Mouse (Mus musculus) forebrain, embryonic 14.5 days (tissue): ENCODE data around the gene Vegfa. TPM values are rescaled to one million over a fixed set of nuclear protein-coding genes. Genes with fewer than 3 reads are reported as not detected.

Source experiments
- ATAC-seq: fragments of 200-750 bp; cut with Nextera tagmentation; 2 replicates; pipeline ENCODE4 v1.8.0; 2017; ENCODE audit warnings: mild to moderate bottlenecking, moderate library complexity
- DNase-seq: peaks from one replicate; pipeline ENCODE4 v3.0.0-alpha.2; 2015; ENCODE audit warnings: low spot score
- H3K27ac ChIP-seq: fragments of 300-500 bp; sonication (generic); 2 replicates; pipeline ENCODE4 v1.5.1; 2014; ENCODE audit warnings: low read depth, mild to moderate bottlenecking, control low read depth, low read length, moderate library complexity
- H3K27me3 ChIP-seq: fragments of 300-500 bp; sonication (generic); replicated peaks from 2 replicates; pipeline ENCODE4 v1.6.1; 2014; ENCODE audit warnings: low read length, control low read depth, mixed read lengths; ENCODE audit not compliant: control insufficient read depth, insufficient read depth
- H3K36me3 ChIP-seq: fragments of 300-500 bp; sonication (generic); 2 replicates; pipeline ENCODE4 v1.6.1; 2014; ENCODE audit warnings: low read length, control low read depth; ENCODE audit not compliant: control insufficient read depth, insufficient read depth
- H3K4me1 ChIP-seq: fragments of 300-500 bp; sonication (generic); 2 replicates; pipeline ENCODE4 v1.6.1; 2014; ENCODE audit warnings: antibody characterized with exemption, low read length, control low read depth; ENCODE audit not compliant: control insufficient read depth, insufficient read depth
- H3K4me2 ChIP-seq: fragments of 300-500 bp; sonication (generic); 2 replicates; pipeline ENCODE4 v1.6.1; 2014; ENCODE audit warnings: mild to moderate bottlenecking, control low read depth, low read length
- H3K4me3 ChIP-seq: fragments of 300-500 bp; sonication (generic); 2 replicates; pipeline ENCODE4 v1.5.1; 2014; ENCODE audit warnings: low read depth, low read length, control low read depth
- H3K9ac ChIP-seq: fragments of 300-500 bp; sonication (generic); 2 replicates; pipeline ENCODE4 v1.6.1; 2014; ENCODE audit warnings: mild to moderate bottlenecking, low read length, control low read depth, moderate library complexity
- H3K9me3 ChIP-seq: fragments of 300-500 bp; sonication (generic); replicated peaks from 2 replicates; pipeline ENCODE4 v1.6.1; 2016; ENCODE audit warnings: low read length, control low read depth, mixed read lengths; ENCODE audit not compliant: control insufficient read depth
- WGBS: fragments of 180-500 bp; shearing (Covaris S2); extraction: QIAGEN DNeasy Blood & Tissue Kit; methylation state at CpG from one replicate; pipeline ENCODE4 v1.1.7; 2014; 5-methylcytosine and 5-hydroxymethylcytosine counted together
- polyA plus RNA-seq: library from polyadenylated mRNA; unstranded; fragments of >200 nt; fragmentation: Nextera tagmentation; extraction: Ambion mirVana; gene quantifications from 2 replicates; pipeline ENCODE4 v1.2.1, GENCODE M21; 2014

Gene Vegfa
- polyA plus RNA-seq, 1 experiment from 2014 or later = 2.3 TPM

- Histone ChIP-seq H3K4me1 (peaks cover 29% of the 10 kb centered on the region), H3K36me3 (no peaks in the 10 kb centered on the region), H3K4me3 (peak overlapping the region; percentile 89), H3K27me3 (no peaks in the 10 kb centered on the region), H3K9ac (peak overlapping the region; percentile 91), H3K9me3 (no peaks in the 10 kb centered on the region), H3K4me2 (peak overlapping the region; percentile 90), H3K27ac (peak overlapping the region; percentile 87)
- WGBS = under 1% methylated on average over 50 of the region's 50 CpGs
- ATAC-seq (no peak), DNase-seq (no peak)
Measured at GRCm38 (mm10) chr17:46031621-46032211, 453 bp downstream of the Vegfa start.

GRCm38 (mm10) chr17:46030731-46031620, 1.2 kb downstream of the Vegfa start:
- no peaks in the 10 kb centered on the region for H3K27me3 ChIP-seq
- H3K36me3 ChIP-seq = peaks cover 4% of the 10 kb centered on the region; the same call in 1 of the 2 replicates
- H3K9me3 ChIP-seq = no peaks in the 10 kb centered on the region
- H3K4me1 ChIP-seq = peaks cover 29% of the 10 kb centered on the region
- peak; percentile 67 for DNase-seq
- peak overlapping the region; percentile 87 for H3K27ac ChIP-seq
- H3K4me2 ChIP-seq = peak overlapping the region; percentile 90
- peak overlapping the region; percentile 91 for H3K9ac ChIP-seq
- H3K4me3 ChIP-seq = peak overlapping the region; percentile 89
- peak; percentile 45 for ATAC-seq
- 1% methylated on average over 57 of the region's 92 CpGs for WGBS

- Histone ChIP-seq H3K4me2 (peak overlapping the region; percentile 90), H3K27me3 (no peaks in the 10 kb centered on the region), H3K4me1 (peaks cover 29% of the 10 kb centered on the region), H3K36me3 (peaks cover 7% of the 10 kb centered on the region), H3K4me3 (peak overlapping the region; percentile 89), H3K9me3 (no peaks in the 10 kb centered on the region), H3K27ac (peak overlapping the region; percentile 87), H3K9ac (peak overlapping the region; percentile 91)
- ATAC-seq (peak; percentile 25; the same call in 1 of the 2 replicates), DNase-seq (peak; percentile 49)
- under 1% methylated on average over 34 of the region's 43 CpGs for WGBS
Measured at GRCm38 (mm10) chr17:46030323-46030730, 1.8 kb downstream of the Vegfa start.

GRCm38 (mm10) chr17:46029554-46030207, 2.5 kb downstream of the Vegfa start:
- H3K4me1 ChIP-seq = peaks cover 29% of the 10 kb centered on the region
- H3K27ac ChIP-seq = peak overlapping the region; percentile 87
- no peaks in the 10 kb centered on the region for H3K9me3 ChIP-seq
- H3K4me2 ChIP-seq = peak overlapping the region; percentile 90
- peak overlapping the region; percentile 91 for H3K9ac ChIP-seq
- DNase-seq (peak; percentile 23), ATAC-seq (no peak)
- no peaks in the 10 kb centered on the region for H3K27me3 ChIP-seq
- WGBS = 6% methylated on average over 7 of the region's 7 CpGs
- H3K4me3 ChIP-seq = peak overlapping the region; percentile 89
- peaks cover 14% of the 10 kb centered on the region for H3K36me3 ChIP-seq

- Histone ChIP-seq H3K9ac (peak overlapping the region; percentile 91), H3K4me2 (peak overlapping the region; percentile 90), H3K27me3 (no peaks in the 10 kb centered on the region), H3K4me3 (peak overlapping the region; percentile 89), H3K36me3 (peaks cover 19% of the 10 kb centered on the region), H3K27ac (no peak overlapping the region), H3K4me1 (peaks cover 29% of the 10 kb centered on the region), H3K9me3 (no peaks in the 10 kb centered on the region)
- 68% methylated on average over 2 of the region's 2 CpGs for WGBS
- ATAC-seq (no peak), DNase-seq (no peak)
Measured at GRCm38 (mm10) chr17:46029052-46029553, 3.1 kb downstream of the Vegfa start.

GRCm38 (mm10) chr17:46028210-46029051, 3.7 kb downstream of the Vegfa start:
- Histone ChIP-seq H3K36me3 (peaks cover 26% of the 10 kb centered on the region), H3K4me2 (peak overlapping the region; percentile 90), H3K27ac (peak overlapping the region; percentile 84; the same call in 1 of the 2 replicates), H3K9ac (peak overlapping the region; percentile 91; the same call in 1 of the 2 replicates), H3K27me3 (no peaks in the 10 kb centered on the region), H3K4me1 (peaks cover 29% of the 10 kb centered on the region), H3K9me3 (no peaks in the 10 kb centered on the region), H3K4me3 (peak overlapping the region; percentile 89; the same call in 1 of the 2 replicates)
- 32% methylated on average over 15 of the region's 15 CpGs for WGBS
- ATAC-seq (no peak), DNase-seq (no peak)

- H3K4me2 ChIP-seq = peak overlapping the region; percentile 90
- ATAC-seq (peak; percentile 30), DNase-seq (peak; percentile 87)
- H3K4me3 ChIP-seq = peak overlapping the region; percentile 89
- peaks cover 29% of the 10 kb centered on the region for H3K4me1 ChIP-seq
- H3K9ac ChIP-seq = peak overlapping the region; percentile 67
- peak overlapping the region; percentile 84 for H3K27ac ChIP-seq
- WGBS = 8% methylated on average over 16 of the region's 16 CpGs
- H3K9me3 ChIP-seq = no peaks in the 10 kb centered on the region
- H3K27me3 ChIP-seq = no peaks in the 10 kb centered on the region
- peaks cover 37% of the 10 kb centered on the region for H3K36me3 ChIP-seq
Measured at GRCm38 (mm10) chr17:46027066-46027917, 4.9 kb downstream of the Vegfa start.
